Mouse (Mus musculus) lung, postnatal 0 days (tissue): ENCODE measurements at regions not wholly inside any gene's neighbourhood (a gene's known extent, or its start where the extent isn't known, plus 50 kb on each side); places are given as distances from the start of the nearest gene placed in this dataset.

Experiments
- CTCF ChIP-seq: IDR thresholded peaks from 2 replicates; pipeline ENCODE4 v1.5.1; 2016; ENCODE audit warnings: antibody characterized with exemption, mild to moderate bottlenecking
- EP300 ChIP-seq: IDR thresholded peaks from 2 replicates; pipeline ENCODE4 v1.6.1; 2016; ENCODE audit warnings: antibody characterized with exemption, mild to moderate bottlenecking, control low read depth

GRCm38 (mm10) chr12:35317046-35317445 lies 217.8 kb downstream of the Ahr start:
- TF ChIP-seq EP300 (no peak), CTCF (no peak)
